Mouse (Mus musculus): ENCODE measurements around the gene Baz1b. TPM values are rescaled to one million over a fixed set of nuclear protein-coding genes. Genes with fewer than 3 reads are reported as not detected.

The Baz1b gene
- polyA plus RNA-seq, 1 experiment from 2014 or later = 60.6 TPM

DNA sequence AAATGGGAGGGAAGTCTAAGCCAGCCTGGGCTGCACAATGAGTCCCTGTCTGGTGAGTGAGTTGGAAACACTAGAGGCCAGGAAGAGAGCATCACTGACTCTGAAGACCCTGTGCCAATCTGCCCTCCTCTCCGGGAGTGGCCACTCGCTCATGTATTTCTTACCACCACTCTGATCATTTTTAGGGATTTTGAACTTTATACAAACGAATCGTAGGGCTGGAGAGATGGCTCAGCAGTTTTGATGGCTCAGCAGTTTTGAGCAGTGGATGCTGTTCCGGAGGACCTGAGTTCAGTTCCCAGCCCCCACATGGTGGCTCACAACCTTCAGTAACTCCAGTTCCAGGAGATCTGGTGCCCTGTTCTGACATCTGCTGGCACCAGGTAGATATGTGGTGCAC is 14.1 kb upstream of the Baz1b start:
- Histone ChIP-seq H3K9me3 (ENCODE audit: control insufficient read depth, low read length) (no peaks in the 10 kb centered on the region), H3K4me3 (ENCODE audit: low read depth, low read length) (no peak overlapping the region), H3K4me1 (ENCODE audit: control insufficient read depth, insufficient read depth, low read length) (0 out of 2 replicates have a peak, but pooled peaks cover 4% of the 10 kb centered on the region), H3K9ac (ENCODE audit: low read length) (no peak overlapping the region), H3K27ac (ENCODE audit: low read depth, low read length) (no peak overlapping the region), H3K4me2 (no peak overlapping the region), H3K27me3 (ENCODE audit: control insufficient read depth, insufficient read depth, low read length) (no peaks in the 10 kb centered on the region), H3K36me3 (ENCODE audit: control insufficient read depth, insufficient read depth, low read length) (peaks cover 5% of the 10 kb centered on the region; the same call in 1 of the 2 replicates)
- ATAC-seq (ENCODE audit: low FRiP score) (no peak), DNase-seq (ENCODE audit: low spot score, missing footprints) (no peak)
- 95% methylated on average over 5 of the region's 5 CpGs for WGBS

- Histone ChIP-seq H3K4me2 (no peak overlapping the region), H3K27ac (ENCODE audit: low read depth, low read length) (no peak overlapping the region), H3K27me3 (ENCODE audit: control insufficient read depth, insufficient read depth, low read length) (no peaks in the 10 kb centered on the region), H3K4me1 (ENCODE audit: control insufficient read depth, insufficient read depth, low read length) (no peaks in the 10 kb centered on the region), H3K36me3 (ENCODE audit: control insufficient read depth, insufficient read depth, low read length) (peaks cover 14% of the 10 kb centered on the region; the same call in 1 of the 2 replicates), H3K9ac (ENCODE audit: low read length) (no peak overlapping the region), H3K4me3 (ENCODE audit: low read depth, low read length) (no peak overlapping the region), H3K9me3 (ENCODE audit: control insufficient read depth, low read length) (no peaks in the 10 kb centered on the region)
- no peak for ATAC-seq (ENCODE audit: low FRiP score)
- DNase-seq (ENCODE audit: low spot score, missing footprints) = no peak
Measured at GRCm38 (mm10) chr5:135175086-135175485, 12.0 kb upstream of the Baz1b start.

- no peaks in the 10 kb centered on the region for H3K4me1 ChIP-seq (ENCODE audit: control insufficient read depth, insufficient read depth, low read length)
- DNase-seq (ENCODE audit: low spot score, missing footprints) = peak; percentile 66
- no peaks in the 10 kb centered on the region for H3K9me3 ChIP-seq (ENCODE audit: control insufficient read depth, low read length)
- no peak overlapping the region for H3K27ac ChIP-seq (ENCODE audit: low read depth, low read length)
- H3K36me3 ChIP-seq (ENCODE audit: control insufficient read depth, insufficient read depth, low read length) = peaks cover 24% of the 10 kb centered on the region
- no peak overlapping the region for H3K4me3 ChIP-seq (ENCODE audit: low read depth, low read length)
- no peak overlapping the region for H3K4me2 ChIP-seq
- WGBS = 85% methylated on average over 3 of the region's 3 CpGs
- H3K9ac ChIP-seq (ENCODE audit: low read length) = no peak overlapping the region
- no peak for ATAC-seq (ENCODE audit: low FRiP score)
- H3K27me3 ChIP-seq (ENCODE audit: control insufficient read depth, insufficient read depth, low read length) = no peaks in the 10 kb centered on the region
Measured at GRCm38 (mm10) chr5:135178523-135178922, 8.5 kb upstream of the Baz1b start.

- DNase-seq (ENCODE audit: low spot score, missing footprints) = no peak
- Histone ChIP-seq H3K27me3 (ENCODE audit: control insufficient read depth, insufficient read depth, low read length) (no peaks in the 10 kb centered on the region), H3K4me1 (ENCODE audit: control insufficient read depth, insufficient read depth, low read length) (no peaks in the 10 kb centered on the region), H3K9me3 (ENCODE audit: control insufficient read depth, low read length) (no peaks in the 10 kb centered on the region), H3K36me3 (ENCODE audit: control insufficient read depth, insufficient read depth, low read length) (peaks cover 24% of the 10 kb centered on the region), H3K9ac (ENCODE audit: low read length) (no peak overlapping the region), H3K4me3 (ENCODE audit: low read depth, low read length) (no peak overlapping the region), H3K27ac (ENCODE audit: low read depth, low read length) (no peak overlapping the region), H3K4me2 (no peak overlapping the region)
- ATAC-seq (ENCODE audit: low FRiP score) = no peak
- 91% methylated on average over 4 of the region's 4 CpGs for WGBS
Measured at GRCm38 (mm10) chr5:135178996-135179395, 8.1 kb upstream of the Baz1b start.

DNA sequence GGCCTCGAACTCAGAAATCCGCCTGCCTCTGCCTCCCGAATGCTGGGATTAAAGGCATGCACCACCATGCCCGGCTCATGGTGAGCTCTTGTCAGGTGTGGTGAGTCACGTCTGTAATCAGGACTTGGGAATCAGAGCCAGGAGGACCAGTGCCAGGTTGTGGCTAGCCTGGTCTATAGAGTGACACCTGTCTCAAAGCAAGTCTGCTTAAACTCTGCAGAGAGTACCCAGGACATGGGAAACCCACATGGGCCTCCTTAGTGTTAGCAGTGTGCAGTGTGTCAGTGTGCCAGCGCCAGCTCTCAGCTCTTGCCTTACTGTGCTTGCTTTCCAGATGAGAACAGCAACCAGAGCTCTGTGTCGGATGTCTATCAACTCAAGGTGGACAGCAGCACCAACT is 7.4 kb upstream of the Baz1b start:
- no peaks in the 10 kb centered on the region for H3K9me3 ChIP-seq (ENCODE audit: control insufficient read depth, low read length)
- ATAC-seq (ENCODE audit: low FRiP score) = no peak
- no peaks in the 10 kb centered on the region for H3K27me3 ChIP-seq (ENCODE audit: control insufficient read depth, insufficient read depth, low read length)
- no peak overlapping the region for H3K9ac ChIP-seq (ENCODE audit: low read length)
- 96% methylated on average over 7 of the region's 7 CpGs for WGBS
- H3K4me2 ChIP-seq = no peak overlapping the region
- no peak for DNase-seq (ENCODE audit: low spot score, missing footprints)
- H3K4me3 ChIP-seq (ENCODE audit: low read depth, low read length) = no peak overlapping the region
- peaks cover 24% of the 10 kb centered on the region for H3K36me3 ChIP-seq (ENCODE audit: control insufficient read depth, insufficient read depth, low read length)
- H3K27ac ChIP-seq (ENCODE audit: low read depth, low read length) = no peak overlapping the region
- no peaks in the 10 kb centered on the region for H3K4me1 ChIP-seq (ENCODE audit: control insufficient read depth, insufficient read depth, low read length)

DNA sequence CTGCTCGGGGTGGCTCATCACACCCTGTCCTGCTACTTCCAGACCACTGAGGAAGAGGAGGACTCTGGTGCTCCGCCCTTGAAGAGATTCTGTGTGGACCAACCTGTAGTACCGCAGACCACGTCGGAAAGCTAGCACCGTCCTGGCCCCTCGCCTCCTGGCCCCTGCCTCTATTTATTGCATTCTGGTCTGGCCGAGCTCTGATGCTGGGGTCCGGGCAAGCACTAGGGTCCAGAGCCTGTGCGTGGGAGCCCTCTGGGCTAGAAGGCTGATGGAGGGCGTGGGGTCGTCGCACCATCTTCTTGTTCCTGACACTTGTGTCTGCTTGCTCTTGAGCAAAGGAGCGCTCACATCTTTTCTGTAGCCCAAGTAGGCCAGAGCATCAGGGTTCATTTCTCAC is 6.3 kb upstream of the Baz1b start:
- WGBS = 94% methylated on average over 14 of the region's 14 CpGs
- H3K36me3 ChIP-seq (ENCODE audit: control insufficient read depth, insufficient read depth, low read length) = peaks cover 24% of the 10 kb centered on the region
- H3K4me3 ChIP-seq (ENCODE audit: low read depth, low read length) = no peak overlapping the region

GRCm38 (mm10) chr5:135181776-135182175 is 5.3 kb upstream of the Baz1b start:
- no peak for ATAC-seq (ENCODE audit: low FRiP score)
- peaks cover 24% of the 10 kb centered on the region for H3K36me3 ChIP-seq (ENCODE audit: control insufficient read depth, insufficient read depth, low read length)
- 78% methylated on average over 6 of the region's 6 CpGs for WGBS

More for the DNA sequence above, 6.3 kb upstream of the Baz1b start:
- ATAC-seq (ENCODE audit: low FRiP score) (no peak), DNase-seq (ENCODE audit: low spot score, missing footprints) (no peak)
- no peaks in the 10 kb centered on the region for H3K27me3 ChIP-seq (ENCODE audit: control insufficient read depth, insufficient read depth, low read length)
- no peaks in the 10 kb centered on the region for H3K4me1 ChIP-seq (ENCODE audit: control insufficient read depth, insufficient read depth, low read length)
- no peak overlapping the region for H3K4me2 ChIP-seq
- H3K9ac ChIP-seq (ENCODE audit: low read length) = no peak overlapping the region
- H3K27ac ChIP-seq (ENCODE audit: low read depth, low read length) = no peak overlapping the region
- H3K9me3 ChIP-seq (ENCODE audit: control insufficient read depth, low read length) = peaks cover 2% of the 10 kb centered on the region; the same call in 1 of the 2 replicates

GRCm38 (mm10) chr5:135183131-135183861 is 3.8 kb upstream of the Baz1b start:
- ATAC-seq (ENCODE audit: low FRiP score) = no peak
- no peaks in the 10 kb centered on the region for H3K27me3 ChIP-seq (ENCODE audit: control insufficient read depth, insufficient read depth, low read length)
- no peak overlapping the region for H3K4me3 ChIP-seq (ENCODE audit: low read depth, low read length)
- H3K27ac ChIP-seq (ENCODE audit: low read depth, low read length) = no peak overlapping the region
- no peak overlapping the region for H3K9ac ChIP-seq (ENCODE audit: low read length)
- H3K36me3 ChIP-seq (ENCODE audit: control insufficient read depth, insufficient read depth, low read length) = peaks cover 21% of the 10 kb centered on the region
- H3K4me2 ChIP-seq = no peak overlapping the region
- H3K9me3 ChIP-seq (ENCODE audit: control insufficient read depth, low read length) = peaks cover 2% of the 10 kb centered on the region; the same call in 1 of the 2 replicates
- DNase-seq (ENCODE audit: low spot score, missing footprints) = no peak
- 58% methylated on average over 8 of the region's 8 CpGs for WGBS
- H3K4me1 ChIP-seq (ENCODE audit: control insufficient read depth, insufficient read depth, low read length) = peaks cover 3% of the 10 kb centered on the region; the same call in 1 of the 2 replicates

More at GRCm38 (mm10) chr5:135181776-135182175, 5.3 kb upstream of the Baz1b start:
- Histone ChIP-seq H3K27me3 (ENCODE audit: control insufficient read depth, insufficient read depth, low read length) (no peaks in the 10 kb centered on the region), H3K9ac (ENCODE audit: low read length) (no peak overlapping the region), H3K9me3 (ENCODE audit: control insufficient read depth, low read length) (peaks cover 2% of the 10 kb centered on the region; the same call in 1 of the 2 replicates), H3K4me3 (ENCODE audit: low read depth, low read length) (no peak overlapping the region), H3K4me1 (ENCODE audit: control insufficient read depth, insufficient read depth, low read length) (peaks cover 3% of the 10 kb centered on the region; the same call in 1 of the 2 replicates), H3K4me2 (no peak overlapping the region), H3K27ac (ENCODE audit: low read depth, low read length) (no peak overlapping the region)
- DNase-seq (ENCODE audit: low spot score, missing footprints) = no peak

DNA sequence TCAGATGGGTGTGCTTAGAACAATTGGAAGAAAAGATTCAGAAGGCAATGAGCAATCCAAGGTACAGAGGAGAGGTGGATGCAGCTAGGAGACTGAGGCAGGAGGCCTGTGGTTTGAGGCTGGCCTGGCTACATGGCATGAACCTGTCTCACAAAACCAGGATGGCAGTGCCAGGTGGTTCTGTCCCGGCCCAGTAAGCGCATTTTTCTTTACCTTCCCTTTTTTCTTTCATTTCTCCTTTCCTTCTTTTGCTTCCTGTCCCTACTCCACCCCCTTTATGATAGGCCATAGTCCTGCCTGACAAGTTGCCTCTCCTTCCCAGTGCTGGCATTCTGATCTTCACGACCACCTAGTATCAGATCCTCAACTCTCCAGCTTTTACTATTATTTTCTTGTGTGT is 2.0 kb upstream of the Baz1b start:
- H3K4me2 ChIP-seq = no peak overlapping the region
- DNase-seq (ENCODE audit: low spot score, missing footprints) = no peak
- H3K4me3 ChIP-seq (ENCODE audit: low read depth, low read length) = no peak overlapping the region
- 96% methylated on average over 3 of the region's 3 CpGs for WGBS
- peaks cover 2% of the 10 kb centered on the region; the same call in 1 of the 2 replicates for H3K9me3 ChIP-seq (ENCODE audit: control insufficient read depth, low read length)
- H3K4me1 ChIP-seq (ENCODE audit: control insufficient read depth, insufficient read depth, low read length) = peaks cover 19% of the 10 kb centered on the region
- no peak overlapping the region for H3K9ac ChIP-seq (ENCODE audit: low read length)
- no peak for ATAC-seq (ENCODE audit: low FRiP score)
- H3K36me3 ChIP-seq (ENCODE audit: control insufficient read depth, insufficient read depth, low read length) = peaks cover 14% of the 10 kb centered on the region
- no peaks in the 10 kb centered on the region for H3K27me3 ChIP-seq (ENCODE audit: control insufficient read depth, insufficient read depth, low read length)
- H3K27ac ChIP-seq (ENCODE audit: low read depth, low read length) = no peak overlapping the region
